Mouse (Mus musculus) adrenal gland, postnatal 14 days (tissue): ENCODE data around the gene Plcl1. TPM values are rescaled to one million over a fixed set of nuclear protein-coding genes. Genes with fewer than 3 reads are reported as not detected.

Experiments used
- DNase-seq: peaks from one replicate; pipeline ENCODE4 v3.0.0; 2021; ENCODE audit warnings: mixed read lengths
- total RNA-seq: library from RNA; stranded (reverse); gene quantifications from 2 replicates; pipeline ENCODE4 v1.2.3, GENCODE M21; 2021

Plcl1 gene
- total RNA-seq, 1 experiment from 2014 or later, result 5.3 TPM

DNA sequence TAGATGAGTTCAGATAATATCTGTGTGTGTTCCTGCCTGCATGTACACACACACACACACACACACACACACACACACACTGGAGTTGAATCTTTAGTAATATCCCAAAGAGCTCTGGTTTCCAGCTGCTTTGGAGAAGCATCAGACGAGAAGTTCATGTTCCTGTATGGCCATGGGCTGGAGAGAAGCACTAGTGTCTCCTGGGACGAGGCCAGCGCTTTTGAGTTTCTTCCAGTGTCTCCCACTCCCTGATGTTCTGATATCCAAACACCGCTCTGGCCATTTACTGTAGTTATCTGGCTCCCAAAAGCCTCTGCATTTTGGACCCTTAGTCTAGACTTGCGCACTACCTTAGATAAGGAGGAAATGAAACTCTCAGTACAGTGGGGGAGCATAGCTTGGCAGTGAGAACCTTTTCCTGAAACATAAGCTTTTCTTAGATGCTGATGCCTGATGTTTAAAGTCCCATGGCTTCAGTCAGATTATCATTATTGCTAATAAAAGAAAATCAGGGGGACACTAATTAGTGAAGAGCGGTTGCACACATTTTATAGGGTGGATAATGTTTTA lies 207.1 kb downstream of the Plcl1 start:
- DNase-seq, result no peak

DNA sequence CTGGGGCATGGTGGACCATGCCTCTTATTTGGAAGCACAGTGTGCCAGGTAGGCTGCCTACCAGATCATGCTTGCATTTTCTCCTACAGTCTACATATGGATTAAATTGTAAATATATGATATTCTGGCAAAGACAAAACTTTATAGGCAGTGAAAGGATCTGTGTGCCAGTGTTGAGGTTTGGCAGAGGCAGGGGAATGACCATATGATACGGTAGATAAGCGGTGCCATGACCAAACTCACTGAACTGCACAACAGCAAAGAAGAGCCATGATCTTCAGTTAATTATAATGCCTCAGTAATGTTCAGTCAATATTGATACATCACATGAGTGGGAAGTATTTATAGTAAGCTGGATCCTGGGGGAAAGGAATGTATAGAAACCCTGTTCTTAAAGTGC lies 212.1 kb downstream of the Plcl1 start:
- DNase-seq, result no peak

DNA sequence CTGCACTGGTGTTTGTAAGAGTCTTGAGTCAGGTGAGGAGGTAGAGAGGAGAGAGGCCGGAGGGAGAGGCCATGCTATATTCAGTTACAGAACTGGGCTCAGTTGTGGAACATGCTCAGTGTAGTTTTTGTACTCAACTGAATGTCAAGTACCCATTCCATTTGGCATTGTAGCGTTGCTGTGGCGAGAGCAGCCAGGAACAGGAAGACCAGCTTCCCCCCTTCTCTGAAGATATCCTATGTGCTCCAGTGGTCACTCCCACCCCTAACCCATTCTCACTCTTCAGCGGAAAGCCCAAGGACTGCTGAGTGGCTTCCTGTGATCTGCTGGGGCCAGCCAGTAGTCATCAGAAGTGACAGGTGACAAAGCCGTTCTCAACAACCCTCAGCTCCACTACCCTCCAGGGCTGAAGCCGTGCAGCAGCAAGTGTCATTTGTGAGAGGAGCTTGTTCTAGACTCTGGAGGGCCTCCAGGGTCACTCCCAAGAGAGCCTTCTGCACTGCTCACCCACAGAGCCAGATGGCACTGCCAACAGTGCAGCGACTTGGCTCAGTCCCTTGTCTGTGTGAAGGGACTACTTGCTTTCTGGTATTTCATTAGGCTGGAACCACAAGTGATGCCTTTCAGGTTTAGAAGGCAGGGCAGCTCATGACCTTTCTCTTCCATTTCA lies 213.0 kb downstream of the Plcl1 start:
- peak; percentile 77 for DNase-seq

DNA sequence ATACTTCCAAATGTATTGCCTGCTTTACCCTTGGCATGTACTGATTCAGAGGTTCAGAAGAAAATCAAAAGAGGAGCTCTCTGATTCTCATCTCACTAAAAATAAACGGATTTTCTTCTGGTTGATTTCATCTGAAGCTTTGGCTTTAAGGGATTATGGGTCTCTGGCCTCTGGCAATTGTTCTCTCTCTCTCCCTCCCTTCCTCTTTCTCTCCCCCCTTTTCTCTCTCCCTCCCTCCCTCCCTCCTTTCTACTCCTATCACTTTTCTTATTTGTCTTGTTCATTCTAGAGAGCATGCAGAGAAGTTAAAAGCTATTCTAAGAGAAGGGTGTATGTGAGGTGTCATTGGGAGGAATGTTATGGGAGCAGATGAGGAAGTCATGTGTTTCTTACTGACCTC lies 225.8 kb downstream of the Plcl1 start:
- no peak for DNase-seq

DNA sequence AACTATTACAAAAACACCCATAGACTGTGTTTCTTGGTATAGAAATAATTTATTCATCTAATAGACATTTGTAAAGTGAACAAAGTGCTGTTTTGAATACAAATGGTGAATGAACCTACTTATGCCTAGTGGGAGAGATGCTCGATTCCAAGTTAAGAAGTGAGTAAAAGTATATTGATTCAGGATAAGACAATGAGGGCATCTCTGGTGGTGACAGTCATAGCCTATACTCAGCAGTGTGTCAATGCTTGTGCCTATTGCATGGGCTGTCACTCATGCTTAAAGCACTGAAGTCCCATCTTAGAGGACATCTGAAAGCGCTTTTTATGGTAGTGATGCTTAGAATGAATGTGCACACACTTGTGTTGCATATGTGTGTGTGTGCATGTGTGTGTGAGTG lies 226.3 kb downstream of the Plcl1 start:
- no peak for DNase-seq

DNA sequence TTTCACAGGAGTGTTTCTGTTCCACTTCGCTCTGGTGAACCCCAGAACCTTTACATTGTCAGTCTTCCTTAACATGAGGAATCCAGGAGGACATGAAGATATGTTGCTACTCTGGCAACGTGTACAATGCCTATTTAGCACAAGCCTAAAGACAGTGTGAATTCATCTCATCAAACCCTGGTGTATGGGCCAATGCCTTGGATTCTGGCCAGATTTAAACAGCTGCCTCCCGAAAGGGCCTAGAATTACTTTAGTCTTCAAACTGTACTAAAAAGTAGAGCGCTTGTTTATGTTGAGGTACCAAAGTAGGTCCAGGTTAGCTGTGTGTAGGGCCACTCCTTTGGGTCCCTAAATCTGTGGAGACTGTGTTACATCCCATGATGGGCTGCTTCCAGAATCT lies 227.6 kb downstream of the Plcl1 start:
- DNase-seq, result no peak

DNA sequence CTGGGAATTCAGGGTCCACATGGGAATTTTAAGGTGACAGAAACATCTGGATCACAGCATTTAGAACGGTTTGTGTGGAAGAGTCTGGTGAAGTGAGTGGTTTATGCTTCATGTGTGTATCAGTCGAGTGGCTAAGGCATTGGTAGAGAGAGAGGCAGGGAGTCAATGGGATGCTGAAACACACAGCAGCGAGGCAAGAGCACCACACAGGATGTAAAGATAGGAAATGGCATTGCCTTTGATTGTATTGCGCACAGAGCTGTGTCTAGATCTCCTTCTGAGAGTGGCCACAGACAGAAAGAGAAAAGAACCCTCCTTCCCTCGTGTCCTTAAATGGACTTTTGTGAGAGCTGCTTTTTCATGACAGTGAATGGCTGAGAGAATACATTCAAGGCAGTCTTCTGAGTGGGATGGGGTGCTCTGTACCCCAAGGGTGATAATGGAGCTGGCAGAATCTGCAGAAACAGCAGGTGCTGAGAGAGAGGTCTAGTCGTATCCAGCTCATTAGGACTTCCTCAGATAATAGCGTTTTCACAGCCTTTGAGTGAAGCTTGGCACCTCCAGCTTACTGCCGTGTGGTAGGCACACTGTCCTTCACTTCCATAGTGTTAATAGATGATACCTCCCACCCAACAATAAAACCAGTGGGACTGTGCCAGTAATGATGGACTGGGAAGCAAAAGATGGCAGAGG lies 253.9 kb downstream of the Plcl1 start:
- DNase-seq, result no peak

DNA sequence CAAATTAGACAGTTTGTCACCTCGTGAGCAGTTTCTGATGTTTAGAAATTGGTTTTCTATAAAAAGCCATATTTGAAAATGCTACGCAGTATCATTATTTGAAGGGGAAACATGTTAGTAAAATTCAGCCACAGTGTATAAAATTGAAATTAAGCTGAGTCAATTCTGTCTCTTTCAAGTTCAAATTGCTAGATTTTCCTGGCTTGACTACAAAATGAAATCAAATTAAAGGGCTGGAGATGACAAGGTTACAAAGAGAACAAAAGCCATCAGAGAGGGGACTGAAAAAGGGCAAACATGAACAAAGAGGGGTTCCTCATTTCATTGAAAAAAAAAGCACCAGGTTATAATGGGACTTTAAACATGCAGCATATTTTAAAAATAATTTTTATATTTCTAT lies 255.7 kb downstream of the Plcl1 start:
- DNase-seq, result no peak

DNA sequence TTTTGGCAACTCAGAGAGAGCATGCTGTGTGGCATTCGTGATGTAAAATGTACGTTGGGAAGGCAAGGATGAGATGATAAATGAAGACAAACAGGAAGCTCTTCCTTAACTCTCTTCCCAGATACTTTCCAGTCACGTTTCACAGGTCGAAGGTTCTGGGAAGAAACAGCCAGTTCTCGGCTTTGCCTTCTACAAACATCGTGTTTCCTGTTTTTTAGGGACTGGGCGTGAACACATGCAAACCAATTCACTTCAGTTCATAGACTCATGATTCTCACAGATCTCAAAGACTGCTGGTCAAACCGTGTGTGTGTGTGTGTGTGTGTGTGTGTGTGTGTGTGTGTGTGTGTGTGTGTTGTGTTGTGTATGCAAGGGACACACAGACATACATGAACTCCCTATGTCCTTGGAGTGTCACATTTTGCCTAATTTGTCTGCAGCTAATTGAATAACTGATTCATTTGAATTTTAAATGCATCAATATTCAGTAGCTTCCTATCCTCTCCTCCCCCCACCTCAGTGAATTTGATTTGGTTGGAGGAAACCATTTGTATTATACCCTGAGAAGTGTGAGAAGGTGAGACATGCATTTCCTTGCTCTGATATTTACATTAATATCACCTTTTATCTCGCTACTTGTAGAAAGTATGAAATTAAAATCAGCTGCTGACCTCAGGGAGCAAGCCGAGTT lies 259.6 kb downstream of the Plcl1 start:
- no peak for DNase-seq

DNA sequence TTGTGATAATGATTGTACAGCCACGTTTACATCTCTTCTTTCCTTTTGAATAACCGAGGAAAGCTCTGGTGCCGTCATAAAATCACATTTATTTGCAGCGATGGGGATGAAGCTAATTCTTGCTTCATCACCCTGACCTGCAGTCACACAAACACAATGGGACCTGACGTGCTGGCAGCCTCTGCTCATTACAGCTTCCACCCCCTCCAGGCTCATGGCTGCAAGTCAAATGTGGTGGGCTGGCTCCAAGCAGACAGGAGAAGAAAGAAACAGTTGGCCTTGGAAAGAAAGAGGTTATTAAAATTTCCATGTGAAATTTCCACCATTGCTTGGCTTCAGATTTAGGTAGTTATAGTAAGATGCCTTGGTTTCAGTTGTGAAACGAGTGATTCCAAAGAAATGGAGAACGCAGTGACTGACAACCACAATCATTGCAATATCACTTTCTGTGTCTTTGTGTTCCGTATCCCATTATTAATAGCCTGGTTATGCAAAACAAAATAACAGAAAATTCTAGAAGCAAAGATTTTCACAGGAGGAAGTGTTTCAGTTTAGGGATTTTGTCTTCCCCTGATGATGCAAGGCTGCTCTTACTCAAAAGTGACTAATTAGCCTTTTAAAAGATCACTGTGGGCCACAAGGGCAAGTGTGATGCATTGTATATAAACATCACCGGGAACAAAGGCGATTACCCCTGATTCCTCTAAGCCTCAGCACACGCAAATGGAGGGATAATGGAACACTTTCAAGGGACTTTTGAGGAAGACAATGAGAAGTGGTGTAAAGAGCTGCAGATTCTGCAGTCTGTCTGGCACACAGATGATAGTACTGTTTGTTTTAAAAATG lies 260.3 kb downstream of the Plcl1 start:
- peak; percentile 6 for DNase-seq

DNA sequence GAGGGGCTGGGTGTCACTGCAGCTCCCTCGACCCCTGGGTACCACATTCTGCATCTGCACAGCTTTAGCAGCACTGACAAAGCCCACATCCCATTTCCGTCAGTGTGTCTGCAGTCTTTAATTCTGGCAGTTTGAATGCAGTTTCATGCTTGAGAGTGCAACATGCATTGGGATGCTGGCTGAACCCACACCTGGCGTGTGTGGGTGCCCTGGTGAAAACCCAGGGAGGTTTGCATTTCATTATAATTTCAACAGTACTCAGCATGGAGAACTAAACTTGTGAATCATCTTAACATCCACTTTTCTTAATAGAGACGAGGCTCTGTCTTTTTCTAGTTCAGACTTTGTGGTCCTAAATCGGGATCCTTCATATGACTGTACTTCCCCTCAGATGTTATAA lies 261.1 kb downstream of the Plcl1 start:
- no peak for DNase-seq

DNA sequence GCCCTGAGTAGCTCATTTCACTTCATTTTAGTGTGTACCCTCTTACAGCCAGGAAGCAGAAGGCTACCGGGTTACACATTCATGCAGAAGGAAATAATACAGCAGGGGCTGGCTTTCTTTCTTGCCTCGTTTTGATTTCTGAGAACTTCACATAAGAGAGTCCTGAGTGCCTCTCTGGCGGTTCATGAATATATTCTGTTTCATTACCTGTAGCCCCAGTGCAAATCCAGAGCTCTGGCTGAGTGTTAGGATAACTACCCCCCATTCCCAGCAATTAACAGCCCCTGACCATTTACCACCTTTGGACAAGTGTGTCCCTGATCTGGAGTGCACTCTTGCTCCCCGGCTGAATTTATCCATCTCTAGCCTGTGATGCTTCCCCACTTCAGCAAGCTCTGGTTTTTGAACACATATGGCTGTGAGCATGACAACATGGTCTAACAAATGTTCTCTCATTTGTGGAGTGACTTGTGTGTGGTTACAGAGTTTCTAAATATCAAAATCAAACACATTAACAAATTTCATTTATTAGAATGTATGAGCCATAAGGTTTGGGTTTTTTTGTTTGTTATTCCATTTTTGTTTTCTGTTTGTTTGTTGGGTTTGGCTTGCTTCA lies 263.0 kb downstream of the Plcl1 start:
- no peak for DNase-seq

DNA sequence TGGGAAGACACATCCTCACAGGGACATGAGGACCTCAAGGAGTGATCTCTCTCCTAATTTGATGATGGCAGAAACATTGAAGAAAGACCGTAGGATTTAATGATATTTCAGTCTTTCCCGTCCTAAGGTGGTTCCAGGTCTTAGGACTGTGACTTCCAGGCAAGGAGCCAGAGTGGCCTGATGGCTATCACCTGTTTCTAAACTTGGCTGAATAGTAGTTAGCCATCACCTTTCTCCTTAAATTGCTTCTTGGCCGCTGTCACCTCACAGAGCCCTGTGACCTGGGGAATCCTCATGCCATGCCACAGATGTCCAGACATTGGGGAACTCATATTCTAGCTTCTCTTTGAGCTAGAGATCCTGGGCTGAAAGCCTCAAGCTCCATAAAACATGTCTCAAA lies 277.0 kb downstream of the Plcl1 start:
- no peak for DNase-seq

DNA sequence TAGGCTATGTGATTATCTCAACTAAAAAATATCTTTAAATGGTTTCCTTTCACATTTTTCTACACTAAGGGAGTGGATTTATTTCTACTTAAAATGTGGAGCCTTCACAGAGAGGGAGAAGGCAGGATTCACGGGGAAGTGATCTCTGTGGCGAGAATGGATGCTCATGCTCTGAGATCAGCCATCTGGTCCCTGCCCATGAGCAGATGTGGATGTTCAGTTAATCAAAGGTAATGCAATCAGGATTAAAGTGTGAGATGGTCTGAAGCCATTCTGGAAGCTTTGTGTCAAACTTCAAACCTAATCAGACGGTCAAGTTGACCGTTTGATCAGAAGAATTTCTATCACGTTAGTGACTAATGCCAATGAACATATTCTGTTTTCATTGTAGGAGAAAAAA lies 280.5 kb downstream of the Plcl1 start:
- DNase-seq, result no peak

DNA sequence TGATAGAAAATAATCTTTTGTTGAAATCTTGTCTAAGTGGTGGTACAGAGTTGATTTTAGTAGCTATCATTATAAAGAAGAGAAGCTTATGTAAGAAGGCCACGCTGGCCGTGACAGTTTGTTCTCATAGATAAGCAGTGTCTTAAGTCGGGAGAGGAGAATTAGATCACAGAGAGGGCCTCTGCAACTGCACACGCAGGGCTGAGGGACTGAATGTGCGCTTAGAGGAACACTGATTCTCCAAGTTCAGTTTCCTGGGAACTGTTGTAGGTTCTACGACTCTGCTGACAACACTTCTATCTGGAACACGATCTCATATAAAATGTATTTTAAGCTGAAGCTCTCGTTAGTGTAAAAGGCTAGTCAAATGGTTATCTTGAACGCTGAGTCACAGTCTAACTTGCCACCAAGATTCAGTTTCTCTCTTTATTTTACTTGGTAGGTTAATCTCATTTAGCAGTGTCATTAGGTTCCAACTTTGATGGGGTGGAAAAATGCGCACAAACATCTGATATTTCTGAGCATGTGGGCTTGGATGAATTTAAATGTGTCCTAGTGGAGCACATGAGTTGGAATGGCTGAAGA lies 288.0 kb downstream of the Plcl1 start:
- DNase-seq, result no peak

DNA sequence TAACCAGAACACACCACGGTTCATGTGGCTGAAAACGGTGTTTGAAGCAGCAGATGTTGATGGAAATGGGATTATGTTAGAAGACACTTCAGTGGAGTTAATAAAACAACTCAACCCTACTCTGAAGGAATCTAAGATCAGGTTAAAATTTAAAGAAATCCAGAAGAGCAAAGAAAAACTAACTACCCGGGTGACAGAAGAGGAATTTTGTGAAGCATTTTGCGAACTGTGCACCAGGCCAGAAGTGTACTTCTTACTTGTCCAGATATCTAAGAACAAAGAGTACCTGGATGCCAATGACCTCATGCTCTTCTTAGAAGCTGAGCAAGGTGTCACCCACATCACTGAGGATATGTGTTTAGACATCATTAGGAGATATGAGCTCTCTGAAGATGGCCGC lies 290.5 kb downstream of the Plcl1 start:
- no peak for DNase-seq

DNA sequence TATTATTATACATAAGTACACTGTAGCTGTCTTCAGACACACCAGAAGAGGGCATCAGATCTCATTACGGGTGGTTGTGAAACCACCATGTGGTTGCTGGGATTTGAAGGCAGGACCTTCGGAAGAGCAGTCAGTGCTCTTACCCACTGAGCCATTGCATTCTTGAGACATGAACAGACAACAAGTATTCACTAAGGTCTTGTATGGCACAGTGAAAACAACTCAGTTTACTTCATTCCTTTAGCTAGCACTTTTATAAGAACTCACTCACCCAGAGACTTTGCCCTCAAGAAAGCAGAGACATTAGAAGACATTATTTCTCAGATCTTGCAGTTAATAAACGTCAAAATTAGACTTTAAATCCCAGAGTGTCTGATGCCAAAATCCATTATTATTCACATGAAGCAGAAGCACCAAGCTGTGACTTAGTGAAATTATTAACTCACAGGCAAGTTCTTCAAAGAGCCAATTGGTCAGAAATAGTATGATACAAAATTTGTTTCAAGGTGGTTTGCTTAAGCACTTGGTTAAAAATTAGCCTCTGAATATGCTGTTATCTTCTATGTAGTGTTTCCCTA lies 293.8 kb downstream of the Plcl1 start:
- no peak for DNase-seq

DNA sequence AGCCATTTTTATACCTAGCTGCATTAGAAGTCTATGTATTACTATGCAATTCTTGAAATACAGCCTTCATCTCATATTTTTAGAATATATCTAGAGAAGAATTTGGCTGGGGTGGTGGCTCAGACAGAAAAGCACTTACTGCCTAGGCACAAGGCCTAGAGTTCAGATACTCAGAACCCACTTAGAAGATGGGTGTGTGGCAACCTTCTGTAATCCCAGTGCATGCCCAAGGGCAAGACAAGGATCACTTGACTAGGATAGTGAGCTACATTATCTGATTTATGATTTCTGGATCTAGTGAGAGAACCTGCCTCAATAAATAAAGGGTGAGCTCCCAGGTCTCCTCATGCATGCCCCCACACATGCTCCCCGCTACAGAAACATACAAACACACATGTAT lies 294.3 kb downstream of the Plcl1 start:
- DNase-seq, result no peak

DNA sequence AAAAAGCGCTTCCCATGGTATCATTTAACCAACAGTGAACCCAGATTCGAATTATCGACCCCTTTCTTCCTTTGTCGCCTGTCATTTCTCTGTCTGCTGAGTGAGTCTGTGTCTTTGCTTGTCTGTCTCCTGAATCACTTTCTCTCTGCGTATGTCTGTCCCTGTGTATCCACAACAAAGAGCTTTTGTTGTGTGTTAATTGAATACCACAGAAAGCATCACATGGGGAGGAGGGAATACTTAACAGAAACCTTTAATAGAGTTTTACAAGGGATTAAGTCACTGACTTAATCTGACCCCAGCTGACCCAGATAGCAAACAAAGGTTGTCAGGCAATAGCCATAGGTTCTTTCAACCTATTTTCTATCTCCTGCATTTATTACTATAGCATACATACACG lies 295.0 kb downstream of the Plcl1 start:
- no peak for DNase-seq

DNA sequence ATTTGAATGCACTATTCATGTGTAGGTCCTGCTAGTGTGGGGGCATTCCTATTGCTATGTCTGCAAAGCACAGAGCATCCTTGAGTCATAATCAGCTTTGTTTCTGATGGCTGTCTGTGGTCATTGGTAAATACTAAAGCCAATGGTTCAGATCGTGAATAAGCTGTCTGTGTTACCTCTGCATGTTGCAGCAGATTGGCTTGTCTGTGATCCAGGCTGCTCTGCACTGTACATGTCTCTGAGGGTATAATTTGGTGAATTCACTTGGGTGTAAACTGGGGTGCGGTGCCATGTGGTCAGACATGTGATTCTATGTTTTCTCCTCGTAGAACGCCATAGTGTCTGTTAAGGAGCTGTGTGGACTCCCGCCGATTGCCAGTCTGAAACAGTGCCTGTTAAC lies 295.9 kb downstream of the Plcl1 start:
- no peak for DNase-seq

DNA sequence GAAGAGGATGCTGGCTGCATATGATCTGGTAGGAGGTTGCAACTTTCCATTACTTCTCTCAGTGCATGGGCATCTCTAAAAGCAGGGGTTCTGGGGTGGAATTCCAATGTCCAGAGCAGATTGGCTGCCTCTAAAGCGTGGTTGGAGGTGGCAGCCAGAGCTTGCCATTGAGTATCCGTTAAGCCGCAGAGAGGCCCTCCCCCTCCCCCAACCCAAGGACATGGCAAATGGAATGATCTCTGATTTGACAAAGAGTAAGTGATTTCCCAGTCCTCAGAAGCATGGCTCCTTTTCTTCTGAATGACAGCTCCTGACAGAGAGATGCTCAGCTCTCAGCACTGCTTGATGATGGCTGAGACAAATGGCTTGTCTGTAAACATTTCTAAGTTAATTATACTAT lies 296.4 kb downstream of the Plcl1 start:
- DNase-seq, result no peak
